Mouse (Mus musculus): ENCODE measurements around the gene Efs. TPM values are rescaled to one million over a fixed set of nuclear protein-coding genes. Genes with fewer than 3 reads are reported as not detected.
"Not testable (repeated sequence)": the region's sequence is repeated elsewhere in the genome, so short reads cannot be mapped to it uniquely, and the experiment has no call there.

The Efs gene
- 28.2 and 30.5 TPM in 2 replicates for polyA plus RNA-seq (2015; fragmentation: Nextera tagmentation; extraction: Ambion mirVana)

DNA sequence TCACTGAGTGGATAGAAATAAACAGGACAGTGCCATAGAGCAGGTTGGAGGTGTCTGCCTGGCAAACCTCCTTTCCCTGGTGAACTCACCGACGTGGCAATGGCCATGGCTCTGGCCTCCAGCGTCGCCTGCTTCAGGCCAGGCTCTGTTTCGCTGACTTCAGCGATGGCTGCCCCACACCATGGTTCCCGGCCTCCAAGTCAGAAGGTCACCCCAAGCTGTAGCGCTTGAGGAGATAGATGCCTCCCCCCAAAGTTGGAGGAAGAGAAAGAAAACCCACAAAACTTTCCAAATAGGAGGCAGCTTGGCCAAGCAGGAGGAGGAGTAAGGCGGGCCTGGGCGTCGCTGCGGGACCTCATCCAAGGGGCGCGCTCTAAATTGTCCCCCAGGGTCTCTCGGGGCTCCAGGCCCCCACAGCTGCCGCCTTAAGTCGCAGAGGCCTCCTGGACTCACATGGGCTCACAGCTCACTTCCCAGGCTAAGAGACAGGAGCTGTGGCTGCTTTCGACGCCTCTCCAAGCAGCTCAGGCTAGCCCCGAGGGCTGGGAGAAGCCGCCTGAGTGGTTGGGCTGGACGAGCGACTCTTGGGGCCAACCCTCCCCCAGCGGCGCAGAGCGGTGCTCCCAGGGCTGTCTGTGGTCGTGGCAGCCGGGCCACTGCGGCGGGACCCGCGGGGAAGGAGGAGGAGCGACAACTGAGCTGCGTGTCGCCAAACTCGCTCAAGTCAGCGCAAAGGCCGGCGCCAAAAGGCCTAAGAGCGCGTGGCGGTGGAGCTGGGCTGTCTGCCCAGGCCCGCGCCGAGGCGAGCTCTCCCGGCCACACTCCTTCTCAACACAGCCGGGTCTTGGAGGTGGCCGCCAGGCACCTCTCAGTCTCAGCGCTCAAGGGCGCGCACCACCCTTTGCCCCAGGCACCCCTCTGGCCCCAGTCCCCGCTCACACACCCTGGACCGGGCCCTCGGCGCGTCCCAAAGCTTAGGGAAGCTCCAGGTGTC lies at the start of gene Efs:
TSS of gene Efs (minus strand) at position 778 of the 994 bp plus-strand sequence.
- no peaks in the 10 kb centered on the region for H3K27me3 ChIP-seq
- peak within 1 kb of the TSS; percentile 86 for H3K9ac ChIP-seq
- peak; percentile 48 for ATAC-seq
- H3K4me3 ChIP-seq: peak within 1 kb of the TSS; percentile 58
- peaks cover 21% of the 10 kb centered on the region for H3K36me3 ChIP-seq (ENCODE audit: poor library complexity, severe bottlenecking)
- H3K27ac ChIP-seq: peak within 1 kb of the TSS; percentile 98
- peaks cover 45% of the 10 kb centered on the region for H3K4me1 ChIP-seq
- peaks cover 16% of the 10 kb centered on the region for H3K9me3 ChIP-seq (replicated peaks)
- WGBS: 3% methylated on average over 57 of the region's 57 CpGs
- peak within 1 kb of the TSS; percentile 93 for H3K4me2 ChIP-seq

DNA sequence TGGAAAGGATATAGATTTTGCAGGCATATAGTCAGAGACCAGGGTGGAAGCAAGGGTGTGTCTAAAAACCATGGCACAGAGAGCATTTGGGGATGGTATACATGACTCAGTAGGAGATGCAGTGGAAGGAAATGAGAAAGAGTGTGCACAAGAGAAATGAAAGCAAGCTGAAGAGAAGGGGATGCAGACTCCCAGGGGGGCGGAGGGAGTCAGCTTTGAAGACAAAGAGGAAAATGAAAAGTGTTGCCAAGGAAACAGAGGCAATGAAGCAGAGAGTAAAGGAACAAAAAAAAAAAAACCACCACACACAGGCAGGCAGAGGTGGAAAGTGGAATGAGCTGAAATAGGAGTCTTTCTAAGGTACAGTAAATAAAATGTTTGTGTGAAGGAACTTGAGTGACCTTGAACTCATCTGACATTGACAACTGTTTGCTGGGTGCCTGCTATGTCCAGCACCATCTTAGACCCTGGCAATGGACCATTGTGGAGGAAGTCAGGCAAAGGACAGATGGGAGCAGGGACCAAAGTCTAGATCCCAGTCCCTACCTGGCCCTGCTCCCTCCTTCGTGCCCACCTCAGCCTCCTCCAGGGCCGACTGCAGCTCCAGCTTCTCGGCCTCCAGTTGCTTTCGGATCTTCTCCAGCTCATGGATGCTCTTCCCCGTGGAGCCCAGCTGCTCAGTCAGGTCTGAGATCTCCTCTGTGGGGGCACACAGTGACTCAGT lies 48.3 kb upstream of the Efs start:
- Histone ChIP-seq H3K9me3 (replicated peaks) (no peaks in the 10 kb centered on the region), H3K36me3 (ENCODE audit: poor library complexity, severe bottlenecking) (no peaks in the 10 kb centered on the region), H3K27me3 (no peaks in the 10 kb centered on the region), H3K4me1 (peaks cover 15% of the 10 kb centered on the region), H3K4me2 (peak overlapping the region; percentile 14; the same call in 1 of the 2 replicates), H3K9ac (0 out of 2 replicates have a peak overlapping the region, but pooled peaks have one; percentile 21), H3K4me3 (no peak overlapping the region), H3K27ac (peak overlapping the region; percentile 72)
- ATAC-seq: peak; percentile 63; the same call in 1 of the 2 replicates
- 71% methylated on average over 6 of the region's 6 CpGs for WGBS

DNA sequence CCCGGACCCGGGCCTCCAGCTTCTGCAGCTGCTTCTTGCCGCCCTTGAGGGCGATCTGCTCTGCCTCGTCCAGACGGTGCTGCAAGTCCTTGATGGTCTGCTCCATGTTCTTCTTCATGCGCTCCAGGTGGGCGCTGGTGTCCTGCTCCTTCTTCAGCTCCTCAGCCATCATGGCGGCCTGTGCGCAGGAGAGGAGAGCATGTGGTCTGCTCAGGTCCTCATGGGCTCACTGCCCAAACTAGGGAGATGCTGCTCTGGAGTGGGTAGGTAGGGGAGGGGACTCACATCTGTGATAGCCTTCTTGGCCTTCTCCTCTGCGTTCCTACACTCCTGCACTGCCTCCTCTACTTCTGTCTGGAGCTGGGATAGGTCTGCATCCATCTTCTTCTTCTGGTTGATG lies 46.9 kb upstream of the Efs start:
- ATAC-seq; H3K27ac ChIP-seq; H3K4me3 ChIP-seq; H3K9me3 ChIP-seq (replicated peaks); H3K9ac ChIP-seq; H3K36me3 ChIP-seq (ENCODE audit: poor library complexity, severe bottlenecking); H3K27me3 ChIP-seq; H3K4me2 ChIP-seq: not testable (repeated sequence)
- 95% methylated on average over 9 of the region's 11 CpGs for WGBS
- peaks cover 15% of the 10 kb centered on the region for H3K4me1 ChIP-seq

DNA sequence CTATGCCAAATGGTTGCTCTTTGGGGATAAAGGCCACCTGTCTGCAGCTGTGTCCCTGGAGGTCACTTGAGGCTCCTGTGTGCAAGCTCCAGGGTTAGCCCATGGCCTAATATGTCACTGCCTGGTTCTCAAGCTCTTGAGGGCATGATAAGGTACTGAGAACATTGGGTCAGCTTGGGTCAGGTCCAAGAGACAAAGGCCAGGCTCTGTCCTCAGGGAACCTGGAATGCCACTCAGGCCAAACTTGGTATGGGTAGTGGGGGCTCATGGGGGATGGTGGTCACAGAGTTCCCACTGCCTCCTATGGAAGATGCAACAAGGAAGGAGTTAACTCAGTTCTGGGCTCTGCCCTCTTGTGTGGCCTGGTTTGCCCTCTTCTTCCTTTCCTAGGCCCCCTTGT lies 42.4 kb upstream of the Efs start:
- Histone ChIP-seq H3K36me3 (ENCODE audit: poor library complexity, severe bottlenecking) (no peaks in the 10 kb centered on the region), H3K4me2 (no peak overlapping the region), H3K27ac (no peak overlapping the region), H3K9me3 (replicated peaks) (no peaks in the 10 kb centered on the region), H3K4me3 (no peak overlapping the region), H3K9ac (no peak overlapping the region), H3K27me3 (no peaks in the 10 kb centered on the region), H3K4me1 (0 out of 2 replicates have a peak, but pooled peaks cover 1% of the 10 kb centered on the region)
- no peak for ATAC-seq

DNA sequence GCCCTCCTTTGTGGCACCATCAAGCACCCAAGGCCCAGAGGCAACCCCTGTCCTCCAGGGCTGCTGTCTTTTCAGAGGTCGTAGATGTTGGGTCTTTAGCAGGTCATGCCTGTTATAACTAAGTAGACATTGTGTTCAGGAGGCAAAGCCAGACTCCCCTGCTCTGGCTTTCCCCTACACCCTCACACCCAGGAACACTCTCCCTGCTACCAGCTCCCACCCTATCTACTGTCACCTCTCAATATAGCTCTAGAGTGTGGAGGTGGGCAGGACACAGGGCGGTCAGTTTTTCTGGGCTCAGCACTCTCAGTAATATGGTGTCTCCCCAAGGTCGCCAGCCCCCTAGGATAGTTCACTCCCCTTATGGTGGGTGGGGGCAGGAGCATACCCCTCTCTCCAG lies 41.9 kb upstream of the Efs start:
- Histone ChIP-seq H3K4me3 (no peak overlapping the region), H3K27ac (no peak overlapping the region), H3K9me3 (replicated peaks) (no peaks in the 10 kb centered on the region), H3K27me3 (no peaks in the 10 kb centered on the region), H3K4me2 (no peak overlapping the region), H3K4me1 (no peaks in the 10 kb centered on the region), H3K36me3 (ENCODE audit: poor library complexity, severe bottlenecking) (no peaks in the 10 kb centered on the region), H3K9ac (no peak overlapping the region)
- ATAC-seq: no peak
- WGBS: 91% methylated on average over 3 of the region's 3 CpGs

DNA sequence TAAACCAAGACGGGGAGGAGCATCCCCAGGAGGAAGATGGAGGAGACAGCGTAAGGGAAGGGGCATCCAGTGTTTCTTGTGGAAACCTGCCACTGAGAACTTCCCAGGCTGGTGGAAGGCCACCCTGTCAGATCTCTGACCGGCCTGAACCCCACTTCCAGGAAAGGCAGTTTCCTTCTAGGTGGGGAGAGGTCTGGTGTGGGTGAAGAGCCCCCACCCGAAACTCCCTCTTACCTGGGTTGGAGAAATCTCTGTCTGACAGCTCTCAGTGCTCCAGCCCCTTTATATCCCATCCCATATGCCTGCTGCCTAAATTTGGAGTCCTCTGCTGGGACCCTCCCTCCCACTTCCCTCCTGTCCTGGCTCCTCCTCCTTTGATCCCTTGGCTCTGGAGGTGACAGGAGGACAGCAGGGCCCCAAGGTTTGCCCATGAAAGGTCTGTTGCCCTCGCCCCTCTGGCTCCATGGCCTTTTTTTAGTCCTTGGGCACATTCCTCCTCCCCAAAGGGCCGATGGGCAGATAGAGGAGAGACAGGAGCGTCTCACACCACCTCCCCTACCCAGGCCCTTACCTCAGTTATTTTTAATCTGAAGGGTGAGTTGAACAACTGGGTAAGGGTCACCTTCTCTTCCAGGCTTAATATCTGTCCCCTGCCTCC lies 40.5 kb upstream of the Efs start, which contains the start of gene Myh6:
TSS of gene Myh6 (minus strand) at position 608 of the 658 bp plus-strand sequence.
- 75% methylated on average over 7 of the region's 7 CpGs for WGBS
- no peak for ATAC-seq

DNA sequence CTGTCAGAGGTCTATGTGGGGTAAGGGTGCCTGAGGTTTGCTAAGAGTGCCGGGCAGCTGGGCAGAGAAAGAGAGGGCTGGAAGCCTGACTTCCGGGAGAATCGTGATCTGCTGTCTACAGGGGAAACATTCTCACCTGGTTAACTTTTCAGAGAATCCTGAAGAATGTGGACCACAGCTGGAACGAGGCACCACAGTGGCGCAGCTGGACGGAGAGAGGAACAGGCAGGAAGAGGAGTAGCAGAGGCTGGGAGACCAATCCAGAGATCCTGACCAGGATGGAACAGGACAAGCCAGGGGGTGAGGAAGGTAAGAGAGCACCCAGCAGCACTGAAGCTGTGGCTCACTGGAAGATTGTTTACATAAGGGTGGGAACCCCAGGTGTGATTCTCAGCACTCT lies 39.7 kb upstream of the Efs start:
- H3K9me3 ChIP-seq (replicated peaks): no peaks in the 10 kb centered on the region
- H3K4me3 ChIP-seq: no peak overlapping the region
- ATAC-seq: no peak
- no peak overlapping the region for H3K4me2 ChIP-seq
- no peaks in the 10 kb centered on the region for H3K36me3 ChIP-seq (ENCODE audit: poor library complexity, severe bottlenecking)
- H3K4me1 ChIP-seq: no peaks in the 10 kb centered on the region
- no peaks in the 10 kb centered on the region for H3K27me3 ChIP-seq
- H3K9ac ChIP-seq: no peak overlapping the region
- no peak overlapping the region for H3K27ac ChIP-seq
- 84% methylated on average over 6 of the region's 6 CpGs for WGBS

More for the DNA sequence above, 40.5 kb upstream of the Efs start, which contains the start of gene Myh6:
- Histone ChIP-seq H3K4me2 (no peak within 1 kb of the TSS), H3K9ac (no peak within 1 kb of the TSS), H3K27ac (no peak within 1 kb of the TSS), H3K4me1 (no peaks in the 10 kb centered on the region), H3K27me3 (no peaks in the 10 kb centered on the region), H3K9me3 (replicated peaks) (no peaks in the 10 kb centered on the region), H3K4me3 (no peak within 1 kb of the TSS), H3K36me3 (ENCODE audit: poor library complexity, severe bottlenecking) (no peaks in the 10 kb centered on the region)

DNA sequence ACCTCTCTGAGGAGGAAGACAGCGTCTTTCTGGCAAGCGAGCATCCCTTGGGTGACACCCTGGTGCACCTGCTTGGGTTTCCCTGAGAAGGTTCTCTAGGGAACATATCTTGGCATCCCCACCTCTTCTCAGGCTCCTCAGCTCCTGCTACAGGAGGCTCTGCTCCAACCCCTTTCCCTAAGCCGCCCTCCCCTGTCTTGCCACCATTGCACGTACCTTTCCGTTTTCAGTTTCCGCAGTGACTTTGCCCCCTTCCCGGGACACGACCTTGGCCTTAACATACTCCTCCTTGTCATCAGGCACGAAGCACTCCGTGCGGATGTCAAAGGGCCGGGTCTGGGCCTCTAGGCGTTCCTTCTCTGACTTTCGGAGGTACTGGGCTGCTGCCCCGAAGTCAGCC lies 39.1 kb upstream of the Efs start:
- Histone ChIP-seq H3K4me1 (no peaks in the 10 kb centered on the region), H3K27ac (no peak overlapping the region), H3K9ac (no peak overlapping the region), H3K4me3 (no peak overlapping the region), H3K4me2 (no peak overlapping the region), H3K27me3 (no peaks in the 10 kb centered on the region), H3K36me3 (ENCODE audit: poor library complexity, severe bottlenecking) (no peaks in the 10 kb centered on the region), H3K9me3 (replicated peaks) (no peaks in the 10 kb centered on the region)
- 91% methylated on average over 15 of the region's 15 CpGs for WGBS
- no peak for ATAC-seq

DNA sequence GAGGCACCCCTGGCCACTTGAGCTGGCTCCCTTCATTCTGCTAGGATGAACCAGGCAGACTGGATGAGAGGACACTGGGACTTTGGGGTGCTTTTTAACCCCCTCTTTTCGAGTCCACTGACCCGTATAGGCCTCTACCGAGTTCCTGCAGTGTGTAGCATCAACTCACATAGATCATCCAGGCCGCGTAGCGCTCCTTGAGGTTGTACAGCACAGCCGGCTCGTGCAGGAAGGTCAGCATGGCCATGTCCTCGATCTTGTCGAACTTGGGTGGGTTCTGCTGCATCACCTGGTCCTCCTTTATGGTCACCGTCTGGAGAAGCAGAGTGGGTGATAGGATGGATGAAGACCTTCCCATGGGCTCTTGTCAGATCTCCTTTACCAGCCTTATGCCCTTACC lies 37.8 kb upstream of the Efs start:
- 88% methylated on average over 11 of the region's 11 CpGs for WGBS
- Histone ChIP-seq H3K27ac (no peak overlapping the region), H3K9ac (no peak overlapping the region), H3K4me2 (no peak overlapping the region), H3K9me3 (replicated peaks) (no peaks in the 10 kb centered on the region), H3K27me3 (no peaks in the 10 kb centered on the region), H3K4me3 (no peak overlapping the region), H3K4me1 (no peaks in the 10 kb centered on the region), H3K36me3 (ENCODE audit: poor library complexity, severe bottlenecking) (no peaks in the 10 kb centered on the region)
- no peak for ATAC-seq

DNA sequence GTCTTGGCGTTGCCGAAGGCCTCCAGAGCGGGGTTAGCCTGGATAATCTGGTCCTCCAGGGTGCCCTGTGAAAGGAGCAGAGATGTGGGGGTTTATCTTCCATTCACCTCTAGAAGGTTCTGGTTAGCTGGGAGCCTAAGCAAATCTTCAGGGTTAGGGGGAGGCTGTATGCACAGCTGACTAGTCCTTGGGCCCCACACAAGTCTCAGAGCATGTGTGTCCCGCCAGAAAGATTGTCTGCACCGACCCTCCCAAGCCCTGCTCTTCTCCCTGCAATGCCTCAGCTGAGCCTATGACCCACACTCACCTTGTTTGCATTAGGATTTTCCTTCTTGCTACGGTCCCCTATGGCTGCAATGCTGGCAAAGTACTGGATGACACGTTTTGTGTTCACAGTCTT lies 36.8 kb upstream of the Efs start:
- Histone ChIP-seq H3K9ac (no peak overlapping the region), H3K4me3 (no peak overlapping the region), H3K27ac (no peak overlapping the region), H3K27me3 (no peaks in the 10 kb centered on the region), H3K4me2 (no peak overlapping the region), H3K9me3 (replicated peaks) (no peaks in the 10 kb centered on the region), H3K36me3 (ENCODE audit: poor library complexity, severe bottlenecking) (no peaks in the 10 kb centered on the region), H3K4me1 (no peaks in the 10 kb centered on the region)
- no peak for ATAC-seq
- 88% methylated on average over 7 of the region's 7 CpGs for WGBS

DNA sequence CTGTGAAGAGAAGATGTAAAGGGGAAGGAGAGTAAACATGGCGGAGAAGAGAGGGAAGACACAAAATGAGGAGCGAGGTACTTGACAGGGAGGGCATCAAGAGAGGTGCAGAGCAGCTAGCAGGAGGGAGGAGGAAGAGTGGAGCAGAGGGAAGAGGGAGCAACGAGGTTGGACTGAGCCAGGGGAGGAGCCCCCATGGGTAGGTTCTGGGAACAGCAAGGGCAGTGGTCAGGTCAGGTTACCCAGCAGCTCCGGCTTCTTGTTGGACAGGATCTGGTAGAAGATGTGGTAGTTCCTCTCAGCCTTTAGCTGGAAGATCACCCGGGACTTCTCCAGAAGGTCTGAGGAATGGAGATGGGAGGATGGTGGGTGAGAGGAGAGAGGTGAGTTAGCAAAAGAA lies 35.6 kb upstream of the Efs start:
- 85% methylated on average over 5 of the region's 5 CpGs for WGBS
- H3K9ac ChIP-seq: no peak overlapping the region
- H3K9me3 ChIP-seq (replicated peaks): no peaks in the 10 kb centered on the region
- H3K27ac ChIP-seq: no peak overlapping the region
- H3K36me3 ChIP-seq (ENCODE audit: poor library complexity, severe bottlenecking): no peaks in the 10 kb centered on the region
- no peak for ATAC-seq
- no peak overlapping the region for H3K4me3 ChIP-seq
- H3K27me3 ChIP-seq: no peaks in the 10 kb centered on the region
- no peak overlapping the region for H3K4me2 ChIP-seq
- H3K4me1 ChIP-seq: no peaks in the 10 kb centered on the region

DNA sequence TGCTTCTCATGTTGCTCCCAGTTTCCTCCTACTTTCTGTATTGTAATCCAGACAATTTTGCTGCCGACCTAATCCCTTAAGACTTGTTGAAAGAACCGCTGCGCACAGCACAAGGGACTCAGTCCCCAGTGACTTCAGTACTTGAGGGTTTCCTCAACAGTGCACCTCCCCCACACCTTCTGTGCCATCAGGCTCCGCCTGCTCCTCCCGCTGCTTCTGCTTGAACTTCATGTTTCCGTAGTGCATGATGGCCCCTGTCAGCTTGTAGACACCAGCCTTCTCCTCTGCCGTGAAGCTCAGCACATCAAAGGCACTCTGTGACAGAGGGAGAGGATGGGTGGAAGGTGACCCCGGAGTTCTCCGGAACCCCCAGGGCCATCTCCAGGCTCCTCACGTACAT lies 34.8 kb upstream of the Efs start:
- Histone ChIP-seq H3K36me3 (ENCODE audit: poor library complexity, severe bottlenecking) (no peaks in the 10 kb centered on the region), H3K4me1 (no peaks in the 10 kb centered on the region), H3K4me3 (no peak overlapping the region), H3K27ac (no peak overlapping the region), H3K27me3 (no peaks in the 10 kb centered on the region), H3K9ac (no peak overlapping the region), H3K4me2 (no peak overlapping the region), H3K9me3 (replicated peaks) (no peaks in the 10 kb centered on the region)
- ATAC-seq: no peak
- WGBS: 73% methylated on average over 10 of the region's 10 CpGs
